In genomic region chr7:126576946-126577345, GRCm38 (mm10) we compare ENCODE assay signal across 9 mouse cellular contexts. TPM values are rescaled to one million over a fixed set of nuclear protein-coding genes. Genes with fewer than 3 reads are reported as not detected.
DNase-seq lines count a peak whose midpoint lies in the region; ATAC-seq and TF ChIP-seq lines count a peak whose summit lies in the region.
"Had no signal": no experiment of that assay in that cellular context is flagged by ENCODE, and none has a peak within 500 bp of the region (broad histone marks: within the 10 kb centered on the region; RNA-seq: fewer than 3 reads in every experiment).

No protein-coding gene starts in this region.

- ATAC-seq in hindbrain, embryonic 11.5 days (ENCODE audit: low FRiP score), result no peak
- no peak for ATAC-seq in hindbrain, embryonic 13.5 days (ENCODE audit: low FRiP score)
- no peak; the same call in 1 of the 2 replicates for ATAC-seq in liver, embryonic 13.5 days (ENCODE audit: low read depth)

- WGBS in hindbrain, embryonic 11.5 days, result 45% methylated on average over 8 of the region's 8 CpGs
- WGBS in hindbrain, embryonic 13.5 days, result 48% methylated on average over 8 of the region's 8 CpGs
- WGBS in liver, embryonic 13.5 days (ENCODE audit: insufficient replicate concordance), result 41% methylated on average over 8 of the region's 8 CpGs

- no peak overlapping the region for H3K4me2 ChIP-seq in hindbrain, embryonic 11.5 days (replicated peaks; ENCODE audit: low read depth, low read length)
- no peak overlapping the region for H3K4me2 ChIP-seq in hindbrain, embryonic 13.5 days
- H3K4me2 ChIP-seq in liver, embryonic 13.5 days, result no peak overlapping the region

- H3K79me2 ChIP-seq in MEL (ENCODE audit: control insufficient read depth, insufficient read depth, low read length, poor library complexity), result no peaks in the 10 kb centered on the region

- H3K4me1 ChIP-seq in hindbrain, embryonic 11.5 days (replicated peaks; ENCODE audit: control insufficient read depth, insufficient read depth, low read length), result no peaks in the 10 kb centered on the region
- peaks cover 11% of the 10 kb centered on the region for H3K4me1 ChIP-seq in hindbrain, embryonic 13.5 days (replicated peaks)
- H3K4me1 ChIP-seq in MEL (ENCODE audit: control insufficient read depth in 1 of 2, insufficient read depth in 2 of 2, low read length in 2 of 2), result peaks cover 3 to 7% of the 10 kb centered on the region in 2 experiments
- H3K4me1 ChIP-seq in liver, embryonic 13.5 days (replicated peaks), result peaks cover 3% of the 10 kb centered on the region; the same call in 1 of the 2 replicates

- no peak overlapping the region for H3K9ac ChIP-seq in hindbrain, embryonic 11.5 days (ENCODE audit: low read depth, low read length)
- H3K9ac ChIP-seq in hindbrain, embryonic 13.5 days, result no peak overlapping the region
- H3K9ac ChIP-seq in MEL (ENCODE audit: control insufficient read depth, low read depth, low read length, poor library complexity, severe bottlenecking), result no peak overlapping the region
- no peak overlapping the region for H3K9ac ChIP-seq in liver, embryonic 13.5 days

- TF ChIP-seq EP300 in MEL (IDR thresholded peaks at IDR 0.05; ENCODE audit: low read depth in 1 of 2, low read length in 2 of 2), result no peak

- no peak overlapping the region for H3K27ac ChIP-seq in hindbrain, embryonic 11.5 days (ENCODE audit: low read depth, low read length)
- no peak overlapping the region for H3K27ac ChIP-seq in hindbrain, embryonic 13.5 days
- H3K27ac ChIP-seq in MEL (ENCODE audit: control insufficient read depth, low read depth, low read length), result no peak overlapping the region
- no peak overlapping the region for H3K27ac ChIP-seq in liver, embryonic 13.5 days

- peak; percentile 80 to 89 (median 83) for TF ChIP-seq CTCF in MEL (IDR thresholded peaks at IDR 0.05 in 2 of 3, conservative IDR thresholded peaks at IDR 0.05 in 1 of 3; ENCODE audit: control insufficient read depth in 1 of 3, insufficient read depth in 1 of 3, low read depth in 2 of 3, low read length in 3 of 3, poor library complexity in 1 of 3, severe bottlenecking in 1 of 3)

- DNase-seq in hindbrain, embryonic 11.5 days (ENCODE audit: low spot score), result peak; percentile 66
- peak; percentile 64 to 68 for DNase-seq in B cell, adult 2 months
- peak; percentile 87 for DNase-seq in MEL (ENCODE audit: low read depth, low spot score)
- peak; percentile 81 for DNase-seq in embryo, embryonic 10 days (ENCODE audit: low spot score)
- DNase-seq in liver, embryonic 13.5 days, result peak; percentile 53
- DNase-seq in spleen, postnatal 4 days (ENCODE audit: low spot score in 2 of 2), result peak; percentile 67 to 86
- DNase-seq in yolk sac, embryonic 10.5 days (ENCODE audit: low spot score), result no peak

- no peak overlapping the region for H3K4me3 ChIP-seq in hindbrain, embryonic 11.5 days (ENCODE audit: low read depth, low read length)
- no peak overlapping the region for H3K4me3 ChIP-seq in hindbrain, embryonic 13.5 days
- H3K4me3 ChIP-seq in MEL (ENCODE audit: control insufficient read depth in 1 of 2, insufficient read depth in 1 of 2, low read depth in 2 of 2, low read length in 2 of 2), result no peak overlapping the region
- no peak overlapping the region for H3K4me3 ChIP-seq in liver, embryonic 13.5 days (replicated peaks)

- no peaks in the 10 kb centered on the region for H3K9me3 ChIP-seq in hindbrain, embryonic 11.5 days (ENCODE audit: control insufficient read depth, low read length)
- no peaks in the 10 kb centered on the region for H3K9me3 ChIP-seq in hindbrain, embryonic 13.5 days
- H3K9me3 ChIP-seq in MEL (replicated peaks; ENCODE audit: insufficient read depth, low read length), result no peaks in the 10 kb centered on the region
- no peaks in the 10 kb centered on the region for H3K9me3 ChIP-seq in liver, embryonic 13.5 days (replicated peaks)

- H3K27me3 ChIP-seq in hindbrain, embryonic 11.5 days (ENCODE audit: control insufficient read depth, insufficient read depth, low read length), result no peaks in the 10 kb centered on the region
- no peaks in the 10 kb centered on the region for H3K27me3 ChIP-seq in hindbrain, embryonic 13.5 days
- H3K27me3 ChIP-seq in MEL (ENCODE audit: control insufficient read depth in 1 of 2, insufficient read depth in 2 of 2, low read length in 2 of 2), result no peaks in the 10 kb centered on the region
- H3K27me3 ChIP-seq in liver, embryonic 13.5 days, result no peaks in the 10 kb centered on the region

- TF ChIP-seq POLR2A in MEL (IDR thresholded peaks at IDR 0.05; ENCODE audit: control insufficient read depth in 1 of 2, insufficient read depth in 1 of 2, low read depth in 1 of 2, low read length in 2 of 2, poor library complexity in 1 of 2), result no peak

- peak; percentile 78 for TF ChIP-seq RAD21 in MEL (IDR thresholded peaks at IDR 0.05; ENCODE audit: low read depth, low read length)

- no peaks in the 10 kb centered on the region for H3K36me3 ChIP-seq in hindbrain, embryonic 11.5 days (ENCODE audit: control insufficient read depth, insufficient read depth, low read length)
- H3K36me3 ChIP-seq in hindbrain, embryonic 13.5 days, result peaks cover 62% of the 10 kb centered on the region
- H3K36me3 ChIP-seq in MEL (ENCODE audit: control insufficient read depth in 1 of 2, insufficient read depth in 2 of 2, low read length in 2 of 2), result peaks cover under 1 to 7% of the 10 kb centered on the region in 2 experiments; a peak in 3 of 4 replicates
- H3K36me3 ChIP-seq in liver, embryonic 13.5 days, result peaks cover 19% of the 10 kb centered on the region; the same call in 1 of the 2 replicates

TF ChIP-seq in MEL, 35 proteins besides CTCF, POLR2A, EP300 and RAD21 (continues in another document):
- TF ChIP-seq HCFC1 (IDR thresholded peaks at IDR 0.05; ENCODE audit: low read depth, low read length) (0 out of 2 replicates have a peak, but pooled peaks have one; percentile 22), KAT2A (conservative IDR thresholded peaks at IDR 0.05; ENCODE audit: low read depth, low read length) (no peak), UBTF (IDR thresholded peaks at IDR 0.05; ENCODE audit: borderline replicate concordance, insufficient read depth, low read depth, low read length) (no peak), MXI1 (IDR thresholded peaks at IDR 0.05; ENCODE audit: low read depth, low read length) (no peak), USF1 (IDR thresholded peaks at IDR 0.05; ENCODE audit: low read depth, low read length) (no peak), TBP (IDR thresholded peaks at IDR 0.05; ENCODE audit: low read depth, low read length) (no peak), ZMIZ1 (IDR thresholded peaks at IDR 0.05; ENCODE audit: low read depth, low read length) (no peak), JUND (IDR thresholded peaks at IDR 0.05; ENCODE audit: low read depth, low read length) (no peak), TCF12 (IDR thresholded peaks at IDR 0.05; ENCODE audit: low read depth, low read length) (no peak), MYB (IDR thresholded peaks at IDR 0.05; ENCODE audit: low read depth, low read length) (no peak), USF2 (IDR thresholded peaks at IDR 0.05; ENCODE audit: borderline replicate concordance in 1 of 2, insufficient read depth in 1 of 2, low read depth in 1 of 2, low read length in 2 of 2) (no peak), MYC (IDR thresholded peaks at IDR 0.05; ENCODE audit: low read depth, low read length) (0 out of 2 replicates have a peak, but pooled peaks have one; percentile 40), POLR2AphosphoS5 (IDR thresholded peaks at IDR 0.05; ENCODE audit: borderline replicate concordance, low read depth, low read length) (no peak), CHD2 (IDR thresholded peaks at IDR 0.05; ENCODE audit: low read length) (no peak), POLR2AphosphoS2 (IDR thresholded peaks at IDR 0.05; ENCODE audit: low read length) (no peak)

RNA-seq across cellular contexts. Expression of gene Apobr, which starts 7.8 kb away (rescaled TPM):
- polyA plus RNA-seq in hindbrain, embryonic 11.5 days (2014; fragmentation: Nextera tagmentation; extraction: Ambion mirVana), result 0.35 and 0.71 TPM in 2 replicates
- 0.66 and 0.68 TPM in 2 replicates for polyA plus RNA-seq in hindbrain, embryonic 13.5 days (2015; fragmentation: Nextera tagmentation; extraction: Ambion mirVana)
- total RNA-seq in MEL (2012; rRNA removed), result 0.23 and 0.56 TPM in 2 replicates
- 1 to 10 TPM in 1 of 2 experiments, not detected in 1; 5.4 TPM for polyA plus RNA-seq in MEL (2012; ENCODE audit: insufficient read depth in 1 of 2, insufficient read length in 2 of 2, low read depth in 1 of 2, low replicate concordance in 2 of 2, missing spikeins in 1 of 2)
- polyA plus RNA-seq in liver, embryonic 13.5 days (2015; fragmentation: Nextera tagmentation; extraction: Ambion mirVana), result 0.61 and 0.71 TPM in 2 replicates

RNA-seq across cellular contexts. Expression of gene Cln3, which starts 8.7 kb away (rescaled TPM):
- 25.5 and 26.7 TPM in 2 replicates for polyA plus RNA-seq in hindbrain, embryonic 11.5 days (2014; fragmentation: Nextera tagmentation; extraction: Ambion mirVana)
- 31.1 and 35.2 TPM in 2 replicates for polyA plus RNA-seq in hindbrain, embryonic 13.5 days (2015; fragmentation: Nextera tagmentation; extraction: Ambion mirVana)
- total RNA-seq in MEL (2012; rRNA removed), result 16.2 and 20.5 TPM in 2 replicates
- 10 to 100 TPM in 1 of 2 experiments, not detected in 1; 61.9 TPM for polyA plus RNA-seq in MEL (2012; ENCODE audit: insufficient read depth in 1 of 2, insufficient read length in 2 of 2, low read depth in 1 of 2, low replicate concordance in 2 of 2, missing spikeins in 1 of 2)
- polyA plus RNA-seq in liver, embryonic 13.5 days (2015; fragmentation: Nextera tagmentation; extraction: Ambion mirVana), result 11.5 and 12.4 TPM in 2 replicates

RNA-seq across cellular contexts. Expression of gene Eif3c, which starts 10.7 kb away (rescaled TPM):
- polyA plus RNA-seq in hindbrain, embryonic 11.5 days (2014; fragmentation: Nextera tagmentation; extraction: Ambion mirVana), result 187 and 194 TPM in 2 replicates
- 205 and 210 TPM in 2 replicates for polyA plus RNA-seq in hindbrain, embryonic 13.5 days (2015; fragmentation: Nextera tagmentation; extraction: Ambion mirVana)
- total RNA-seq in MEL (2012; rRNA removed), result 233 and 270 TPM in 2 replicates
- 100 to 1,000 TPM; 404 to 819 TPM for polyA plus RNA-seq in MEL (2012; ENCODE audit: insufficient read depth in 1 of 2, insufficient read length in 2 of 2, low read depth in 1 of 2, low replicate concordance in 2 of 2, missing spikeins in 1 of 2)
- polyA plus RNA-seq in liver, embryonic 13.5 days (2015; fragmentation: Nextera tagmentation; extraction: Ambion mirVana), result 138 and 141 TPM in 2 replicates

RNA-seq across cellular contexts. Expression of gene Il27, which starts 17.8 kb away (rescaled TPM):
- polyA plus RNA-seq in hindbrain, embryonic 11.5 days (2014; fragmentation: Nextera tagmentation; extraction: Ambion mirVana), result not detected in 2 replicates
- polyA plus RNA-seq in hindbrain, embryonic 13.5 days (2015; fragmentation: Nextera tagmentation; extraction: Ambion mirVana), result not detected in 2 replicates
- not detected in 2 replicates for total RNA-seq in MEL (2012; rRNA removed)
- under 1 TPM in 1 of 2 experiments, not detected in 1; 0.07 TPM for polyA plus RNA-seq in MEL (2012; ENCODE audit: insufficient read depth in 1 of 2, insufficient read length in 2 of 2, low read depth in 1 of 2, low replicate concordance in 2 of 2, missing spikeins in 1 of 2)
- polyA plus RNA-seq in liver, embryonic 13.5 days (2015; fragmentation: Nextera tagmentation; extraction: Ambion mirVana), result not detected in 2 replicates
- total RNA-seq: gastrocnemius, postnatal 4 days had no signal

RNA-seq across cellular contexts. Expression of gene Nupr1, which starts 53.7 kb away (rescaled TPM):
- polyA plus RNA-seq in hindbrain, embryonic 11.5 days (2014; fragmentation: Nextera tagmentation; extraction: Ambion mirVana), result 1.3 and 2.4 TPM in 2 replicates
- polyA plus RNA-seq in hindbrain, embryonic 13.5 days (2015; fragmentation: Nextera tagmentation; extraction: Ambion mirVana), result 8.8 and 9.8 TPM in 2 replicates
- 1.8 and 9.5 TPM in 2 replicates for total RNA-seq in MEL (2012; rRNA removed)
- 10 to 100 TPM in 1 of 2 experiments, not detected in 1; 11.0 TPM for polyA plus RNA-seq in MEL (2012; ENCODE audit: insufficient read depth in 1 of 2, insufficient read length in 2 of 2, low read depth in 1 of 2, low replicate concordance in 2 of 2, missing spikeins in 1 of 2)
- 1.7 and 2.0 TPM in 2 replicates for polyA plus RNA-seq in liver, embryonic 13.5 days (2015; fragmentation: Nextera tagmentation; extraction: Ambion mirVana)
